Mouse (Mus musculus): ENCODE data around the gene Meox1.

The Meox1 gene

GRCm38 (mm10) chr11:101910230-101910946, 16.2 kb upstream of the Meox1 start:
- Histone ChIP-seq H3K4me1 (replicated peaks; ENCODE audit: low read depth, low read length) (peaks cover 40% of the 10 kb centered on the region), H3K27me3 (ENCODE audit: insufficient read depth, low read length) (peaks cover 3% of the 10 kb centered on the region), H3K4me3 (replicated peaks; ENCODE audit: low read length) (no peak overlapping the region; the same call in 1 of the 2 replicates), H3K36me3 (ENCODE audit: insufficient read depth, low read length) (no peaks in the 10 kb centered on the region), H3K9me3 (ENCODE audit: low read length) (no peaks in the 10 kb centered on the region; the same call in 1 of the 2 replicates)
- TF ChIP-seq POU5F1 (IDR thresholded peaks at IDR 0.05; ENCODE audit: borderline replicate concordance, low read length) (no peak), CTCF (conservative IDR thresholded peaks at IDR 0.05; ENCODE audit: low read length) (peak; percentile 90), NANOG (IDR thresholded peaks at IDR 0.05; ENCODE audit: borderline replicate concordance, low read length) (no peak)

- H3K9me3 ChIP-seq (ENCODE audit: low read length): no peaks in the 10 kb centered on the region; the same call in 1 of the 2 replicates
- peaks cover 43% of the 10 kb centered on the region for H3K4me1 ChIP-seq (replicated peaks; ENCODE audit: low read depth, low read length)
- H3K36me3 ChIP-seq (ENCODE audit: insufficient read depth, low read length): no peaks in the 10 kb centered on the region
- TF ChIP-seq POU5F1 (IDR thresholded peaks at IDR 0.05; ENCODE audit: borderline replicate concordance, low read length) (no peak), CTCF (conservative IDR thresholded peaks at IDR 0.05; ENCODE audit: low read length) (no peak), NANOG (IDR thresholded peaks at IDR 0.05; ENCODE audit: borderline replicate concordance, low read length) (no peak)
- peaks cover 3% of the 10 kb centered on the region for H3K27me3 ChIP-seq (ENCODE audit: insufficient read depth, low read length)
- no peak overlapping the region for H3K4me3 ChIP-seq (replicated peaks; ENCODE audit: low read length)
Observed at GRCm38 (mm10) chr11:101908777-101909176, 14.6 kb upstream of the Meox1 start.

GRCm38 (mm10) chr11:101905115-101905514, 10.9 kb upstream of the Meox1 start:
- Histone ChIP-seq H3K36me3 (ENCODE audit: insufficient read depth, low read length) (no peaks in the 10 kb centered on the region), H3K27me3 (ENCODE audit: insufficient read depth, low read length) (peaks cover 7% of the 10 kb centered on the region; the same call in 1 of the 2 replicates), H3K9me3 (ENCODE audit: low read length) (no peaks in the 10 kb centered on the region), H3K4me1 (replicated peaks; ENCODE audit: low read depth, low read length) (peaks cover 34% of the 10 kb centered on the region), H3K4me3 (replicated peaks; ENCODE audit: low read length) (no peak overlapping the region)
- TF ChIP-seq CTCF (conservative IDR thresholded peaks at IDR 0.05; ENCODE audit: low read length) (peak; percentile 79), POU5F1 (IDR thresholded peaks at IDR 0.05; ENCODE audit: borderline replicate concordance, low read length) (no peak)

GRCm38 (mm10) chr11:101901309-101901708, 7.1 kb upstream of the Meox1 start:
- Histone ChIP-seq H3K36me3 (ENCODE audit: insufficient read depth, low read length) (no peaks in the 10 kb centered on the region), H3K4me3 (replicated peaks; ENCODE audit: low read length) (no peak overlapping the region), H3K9me3 (ENCODE audit: low read length) (peaks cover 4% of the 10 kb centered on the region; the same call in 1 of the 2 replicates), H3K4me1 (replicated peaks; ENCODE audit: low read depth, low read length) (peaks cover 39% of the 10 kb centered on the region), H3K27me3 (ENCODE audit: insufficient read depth, low read length) (0 out of 2 replicates have a peak, but pooled peaks cover 4% of the 10 kb centered on the region)
- TF ChIP-seq NANOG (IDR thresholded peaks at IDR 0.05; ENCODE audit: borderline replicate concordance, low read length): no peak
- TF ChIP-seq CTCF (conservative IDR thresholded peaks at IDR 0.05; ENCODE audit: low read length): no peak
- TF ChIP-seq POU5F1 (IDR thresholded peaks at IDR 0.05; ENCODE audit: borderline replicate concordance, low read length): no peak

DNA sequence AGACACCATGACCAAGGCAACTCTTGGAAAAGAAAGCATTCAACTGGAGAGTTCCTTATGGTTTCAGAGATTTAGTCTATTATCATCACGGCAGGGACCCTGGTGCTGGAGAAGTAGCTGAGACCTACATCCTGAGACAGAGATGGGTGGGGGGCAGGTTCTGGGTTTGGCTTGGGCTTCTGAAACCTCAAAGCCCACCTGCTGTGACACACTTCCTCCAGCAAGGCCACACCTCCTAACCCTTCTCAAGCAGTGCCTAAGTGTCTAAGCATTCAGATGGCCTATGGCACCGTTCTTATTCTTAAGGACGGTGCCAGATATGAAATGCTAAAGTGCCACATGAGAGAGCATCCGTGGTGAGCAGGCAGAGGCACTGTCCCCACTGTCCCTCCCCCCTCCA, 4.2 kb upstream of the Meox1 start:
- H3K36me3 ChIP-seq (ENCODE audit: insufficient read depth, low read length): no peaks in the 10 kb centered on the region
- H3K4me1 ChIP-seq (replicated peaks; ENCODE audit: low read depth, low read length): peaks cover 58% of the 10 kb centered on the region
- peaks cover 4% of the 10 kb centered on the region; the same call in 1 of the 2 replicates for H3K9me3 ChIP-seq (ENCODE audit: low read length)
- TF ChIP-seq NANOG (IDR thresholded peaks at IDR 0.05; ENCODE audit: borderline replicate concordance, low read length) (no peak), CTCF (conservative IDR thresholded peaks at IDR 0.05; ENCODE audit: low read length) (no peak), POU5F1 (IDR thresholded peaks at IDR 0.05; ENCODE audit: borderline replicate concordance, low read length) (no peak)
- H3K27me3 ChIP-seq (ENCODE audit: insufficient read depth, low read length): peaks cover 11% of the 10 kb centered on the region
- H3K4me3 ChIP-seq (replicated peaks; ENCODE audit: low read length): no peak overlapping the region

- Histone ChIP-seq H3K36me3 (ENCODE audit: insufficient read depth, low read length) (no peaks in the 10 kb centered on the region), H3K27me3 (ENCODE audit: insufficient read depth, low read length) (peaks cover 18% of the 10 kb centered on the region), H3K4me1 (replicated peaks; ENCODE audit: low read depth, low read length) (peaks cover 73% of the 10 kb centered on the region), H3K9me3 (ENCODE audit: low read length) (peaks cover 4% of the 10 kb centered on the region; the same call in 1 of the 2 replicates), H3K4me3 (replicated peaks; ENCODE audit: low read length) (peak overlapping the region; percentile 51)
- TF ChIP-seq NANOG (IDR thresholded peaks at IDR 0.05; ENCODE audit: borderline replicate concordance, low read length): no peak
Observed at GRCm38 (mm10) chr11:101896546-101897361, 2.6 kb upstream of the Meox1 start.

DNA sequence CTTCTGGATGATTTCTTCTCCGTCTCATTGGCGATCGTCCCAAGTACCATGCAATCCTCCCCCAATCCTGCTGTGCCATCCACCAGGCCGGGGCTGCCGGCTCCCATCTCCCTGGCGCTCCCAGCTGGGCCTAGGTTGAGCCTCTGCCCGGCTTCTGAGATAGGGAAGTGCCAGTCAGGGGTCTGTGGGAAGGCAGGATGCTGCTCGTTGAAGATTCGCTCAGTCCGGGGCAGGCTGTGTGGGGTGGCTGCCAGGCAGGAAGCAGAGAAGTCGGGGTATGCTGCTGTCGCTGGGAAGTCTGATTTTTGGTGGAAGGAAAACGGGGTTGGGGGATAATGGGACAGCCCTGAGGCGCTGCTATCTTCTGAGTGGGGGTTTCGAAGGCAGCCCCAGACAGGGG, 614 bp downstream of the Meox1 start:
- TF ChIP-seq POU5F1 (IDR thresholded peaks at IDR 0.05; ENCODE audit: borderline replicate concordance, low read length) (no peak), NANOG (IDR thresholded peaks at IDR 0.05; ENCODE audit: borderline replicate concordance, low read length) (no peak), CTCF (conservative IDR thresholded peaks at IDR 0.05; ENCODE audit: low read length) (no peak)
- peaks cover 38% of the 10 kb centered on the region for H3K27me3 ChIP-seq (ENCODE audit: insufficient read depth, low read length)
- H3K4me1 ChIP-seq (replicated peaks; ENCODE audit: low read depth, low read length): peaks cover 96% of the 10 kb centered on the region
- H3K9me3 ChIP-seq (ENCODE audit: low read length): peaks cover 2% of the 10 kb centered on the region; the same call in 1 of the 2 replicates
- H3K4me3 ChIP-seq (replicated peaks; ENCODE audit: low read length): peak overlapping the region; percentile 20; the same call in 1 of the 2 replicates
- H3K36me3 ChIP-seq (ENCODE audit: insufficient read depth, low read length): no peaks in the 10 kb centered on the region

- Histone ChIP-seq H3K36me3 (ENCODE audit: insufficient read depth, low read length) (no peaks in the 10 kb centered on the region), H3K4me3 (replicated peaks; ENCODE audit: low read length) (0 out of 2 replicates have a peak overlapping the region, but pooled peaks have one; percentile 29), H3K9me3 (ENCODE audit: low read length) (no peaks in the 10 kb centered on the region), H3K4me1 (replicated peaks; ENCODE audit: low read depth, low read length) (peaks cover 79% of the 10 kb centered on the region), H3K27me3 (ENCODE audit: insufficient read depth, low read length) (peaks cover 47% of the 10 kb centered on the region)
- TF ChIP-seq POU5F1 (IDR thresholded peaks at IDR 0.05; ENCODE audit: borderline replicate concordance, low read length) (no peak), CTCF (conservative IDR thresholded peaks at IDR 0.05; ENCODE audit: low read length) (no peak), NANOG (IDR thresholded peaks at IDR 0.05; ENCODE audit: borderline replicate concordance, low read length) (no peak)
Observed at GRCm38 (mm10) chr11:101891451-101891850, 2.7 kb downstream of the Meox1 start.

Data from E14TG2a.4 (cell line).